Comparison of ENCODE assay signal across 8 mouse cellular contexts in the genomic region with DNA sequence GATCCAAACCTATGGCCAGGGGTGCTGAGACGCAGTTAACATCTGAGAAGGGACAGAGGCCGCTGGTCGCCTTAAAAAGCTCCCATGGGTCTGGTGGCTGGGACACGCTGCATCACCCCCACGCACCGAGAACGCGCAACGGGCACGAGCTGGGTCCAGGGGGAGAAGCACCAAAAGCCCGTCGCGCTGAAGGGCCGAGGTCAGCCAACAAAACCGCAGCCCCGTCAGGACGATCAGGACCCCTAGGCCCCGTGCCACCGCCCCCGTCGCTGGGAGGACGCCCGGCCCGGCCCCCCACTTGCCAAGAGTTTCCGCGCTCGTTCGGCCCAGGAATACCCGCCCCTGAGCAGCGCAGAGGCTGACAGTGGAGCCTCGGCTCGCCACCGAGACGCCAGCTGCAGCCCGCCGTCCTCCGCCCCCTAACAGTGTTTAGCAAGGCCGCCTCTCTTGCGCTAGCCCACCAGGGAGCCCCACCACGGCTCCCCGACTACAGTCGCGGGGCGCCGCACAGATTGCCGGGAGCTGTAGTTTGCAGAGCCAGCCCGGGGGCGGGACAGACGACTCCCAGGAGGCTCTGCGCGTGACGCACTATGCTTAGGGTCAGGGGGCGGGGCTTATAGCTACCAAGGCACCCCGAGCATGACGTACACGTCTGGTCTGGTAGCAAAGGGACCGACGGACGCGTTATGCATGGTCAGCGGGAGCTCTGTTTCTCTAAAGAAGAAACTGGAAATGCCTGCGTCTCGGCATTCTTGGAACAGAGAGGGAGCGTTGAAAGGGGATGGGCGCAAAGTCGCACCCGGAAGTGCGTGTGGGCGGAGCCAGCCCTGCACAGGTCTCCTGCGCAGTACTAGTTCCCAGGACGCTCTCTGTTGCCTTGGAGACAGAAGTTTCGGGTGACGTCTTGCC. TPM values are rescaled to one million over a fixed set of nuclear protein-coding genes. Genes with fewer than 3 reads are reported as not detected.
DNase-seq lines count a peak whose midpoint lies in the region; ATAC-seq lines count a peak whose summit lies in the region.

Mib2 (minus strand) TSS at position 510 of the 909 bp plus-strand sequence.

- peak within 1 kb of the TSS; percentile 88 for H3K27ac ChIP-seq in hindbrain, embryonic 15.5 days (replicated peaks)

- peak; percentile 99 for ATAC-seq in hindbrain, embryonic 15.5 days (ENCODE audit: low FRiP score, low read depth)

- WGBS in hindbrain, embryonic 15.5 days = under 1% methylated on average over 73 of the region's 73 CpGs

- H3K4me2 ChIP-seq in hindbrain, embryonic 15.5 days = peak within 1 kb of the TSS; percentile 90

- H3K27me3 ChIP-seq in hindbrain, embryonic 15.5 days = no peaks in the 10 kb centered on the region

- H3K4me3 ChIP-seq in hindbrain, embryonic 15.5 days = peak within 1 kb of the TSS; percentile 80

- no peaks in the 10 kb centered on the region for H3K9me3 ChIP-seq in hindbrain, embryonic 15.5 days

- H3K36me3 ChIP-seq in hindbrain, embryonic 15.5 days = 0 out of 2 replicates have a peak, but pooled peaks cover 7% of the 10 kb centered on the region

- peak; percentile 96 for DNase-seq in T-cell, adult 2 months (ENCODE audit: low spot score)
- peak; percentile 97 for DNase-seq in cerebellum, postnatal 36 days
- DNase-seq in frontal cortex, postnatal 36 days (ENCODE audit: low spot score in 2 of 2) = peak; percentile 99
- DNase-seq in left cerebral cortex, adult 11 months (ENCODE audit: low spot score) = peak; percentile 98
- peak; percentile 97 for DNase-seq in lung, postnatal 4 days
- DNase-seq in retina, postnatal 7 days (ENCODE audit: low read depth, low spot score) = peak; percentile 92
- peak; percentile 93 for DNase-seq in urinary bladder, adult 2 months (ENCODE audit: low spot score)

- peak within 1 kb of the TSS; percentile 84 for H3K9ac ChIP-seq in hindbrain, embryonic 15.5 days

- H3K4me1 ChIP-seq in hindbrain, embryonic 15.5 days (replicated peaks) = peaks cover 19% of the 10 kb centered on the region

RNA-seq across cellular contexts. Expression of gene Mib2, which starts in this region (rescaled TPM):
- 50.6 and 62.2 TPM in 2 replicates for polyA plus RNA-seq in hindbrain, embryonic 15.5 days (2015; fragmentation: Nextera tagmentation; extraction: Ambion mirVana)
- 51.2 and 56.1 TPM in 2 replicates for polyA plus RNA-seq in urinary bladder, adult 2 months (2012; rRNA removed)

Comparison
In these comparisons a context has a peak if more than half of its experiments do, and no peak if none do; other contexts are left out.
1. Peak in every context shown above with its lines: DNase-seq, ATAC-seq, H3K4me3 ChIP-seq and H3K27ac ChIP-seq.